Mouse (Mus musculus): ENCODE data around the gene Dapp1. TPM values are rescaled to one million over a fixed set of nuclear protein-coding genes. Genes with fewer than 3 reads are reported as not detected.
"Not testable (repeated sequence)": the region's sequence is repeated elsewhere in the genome, so short reads cannot be mapped to it uniquely, and the experiment has no call there.

Gene Dapp1
- polyA plus RNA-seq, 1 experiment from 2014 or later = 1.2 TPM

- no peak overlapping the region for H3K27ac ChIP-seq (replicated peaks; ENCODE audit: low read depth, low read length)
- no peak for ATAC-seq (ENCODE audit: low FRiP score, low TSS enrichment)
- H3K36me3 ChIP-seq (ENCODE audit: control insufficient read depth, insufficient read depth, low read length) = peaks cover 24% of the 10 kb centered on the region
- WGBS = 77% methylated on average over 7 of the region's 7 CpGs
- H3K27me3 ChIP-seq (ENCODE audit: control insufficient read depth, insufficient read depth, low read length) = no peaks in the 10 kb centered on the region
- H3K9ac ChIP-seq (replicated peaks; ENCODE audit: low read length) = no peak overlapping the region
- H3K4me3 ChIP-seq (replicated peaks; ENCODE audit: low read depth, low read length) = no peak overlapping the region
- no peak for DNase-seq
- no peak overlapping the region for H3K4me2 ChIP-seq (ENCODE audit: low read length)
- H3K9me3 ChIP-seq (ENCODE audit: control insufficient read depth, low read length) = no peaks in the 10 kb centered on the region
- no peaks in the 10 kb centered on the region for H3K4me1 ChIP-seq (ENCODE audit: control insufficient read depth, insufficient read depth, low read length)
Observed at GRCm38 (mm10) chr3:137932748-137933147, 48.6 kb downstream of the Dapp1 start.

DNA sequence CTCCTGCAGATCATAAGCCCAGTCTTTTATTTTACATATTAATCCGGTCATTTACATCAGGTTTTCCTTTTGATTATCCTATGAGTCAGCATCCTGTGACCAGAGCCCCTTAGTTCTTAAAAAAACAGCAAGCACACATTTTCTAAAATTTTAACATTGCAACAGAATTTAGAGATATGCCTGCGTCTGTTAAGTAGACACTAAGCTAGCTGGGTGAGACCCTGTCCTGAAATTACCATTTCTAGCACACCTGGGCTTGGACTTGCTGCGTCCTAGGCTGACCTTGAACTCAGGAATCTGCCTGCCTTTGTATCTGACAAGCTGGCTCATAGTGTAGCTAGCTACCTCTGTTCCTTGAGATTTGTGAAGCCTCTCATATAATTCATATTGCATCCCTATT lies 51.4 kb downstream of the Dapp1 start:
- no peaks in the 10 kb centered on the region for H3K4me1 ChIP-seq (ENCODE audit: control insufficient read depth, insufficient read depth, low read length)
- 94% methylated on average over 3 of the region's 3 CpGs for WGBS

GRCm38 (mm10) chr3:137927010-137927409 lies 54.3 kb downstream of the Dapp1 start:
- DNase-seq (no peak), ATAC-seq (ENCODE audit: low FRiP score, low TSS enrichment) (no peak)
- no peak overlapping the region for H3K4me3 ChIP-seq (replicated peaks; ENCODE audit: low read depth, low read length)
- no peak overlapping the region for H3K9ac ChIP-seq (replicated peaks; ENCODE audit: low read length)
- no peaks in the 10 kb centered on the region for H3K27me3 ChIP-seq (ENCODE audit: control insufficient read depth, insufficient read depth, low read length)
- H3K27ac ChIP-seq (replicated peaks; ENCODE audit: low read depth, low read length) = no peak overlapping the region
- H3K36me3 ChIP-seq (ENCODE audit: control insufficient read depth, insufficient read depth, low read length) = peaks cover 53% of the 10 kb centered on the region
- no peaks in the 10 kb centered on the region for H3K9me3 ChIP-seq (ENCODE audit: control insufficient read depth, low read length)
- H3K4me2 ChIP-seq (ENCODE audit: low read length) = no peak overlapping the region
- 94% methylated on average over 4 of the region's 4 CpGs for WGBS
- no peaks in the 10 kb centered on the region for H3K4me1 ChIP-seq (ENCODE audit: control insufficient read depth, insufficient read depth, low read length)

More for the DNA sequence above, 51.4 kb downstream of the Dapp1 start:
- Histone ChIP-seq H3K4me3 (replicated peaks; ENCODE audit: low read depth, low read length) (no peak overlapping the region), H3K27ac (replicated peaks; ENCODE audit: low read depth, low read length) (no peak overlapping the region), H3K27me3 (ENCODE audit: control insufficient read depth, insufficient read depth, low read length) (no peaks in the 10 kb centered on the region), H3K36me3 (ENCODE audit: control insufficient read depth, insufficient read depth, low read length) (peaks cover 42% of the 10 kb centered on the region), H3K9ac (replicated peaks; ENCODE audit: low read length) (no peak overlapping the region), H3K4me2 (ENCODE audit: low read length) (no peak overlapping the region), H3K9me3 (ENCODE audit: control insufficient read depth, low read length) (no peaks in the 10 kb centered on the region)
- ATAC-seq (ENCODE audit: low FRiP score, low TSS enrichment) (no peak), DNase-seq (no peak)

DNA sequence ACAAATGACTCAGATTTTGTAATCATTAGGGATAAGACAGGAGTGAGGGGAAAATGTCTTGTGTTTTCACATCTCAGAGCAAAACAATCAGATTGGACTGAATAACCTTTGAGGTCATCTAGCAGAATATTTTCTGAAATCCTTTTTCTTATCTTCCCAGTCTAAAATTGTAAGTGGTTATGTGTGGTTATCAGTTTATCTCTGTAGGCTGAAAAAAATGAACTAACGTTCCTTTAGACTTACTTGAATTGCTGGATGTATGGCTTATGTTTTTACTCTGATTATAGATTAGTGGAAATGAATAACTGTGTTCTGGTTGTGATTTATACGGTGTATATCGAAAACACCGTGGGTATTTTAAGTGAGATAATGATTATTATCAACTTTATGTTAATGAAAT lies 60.8 kb downstream of the Dapp1 start:
- Histone ChIP-seq H3K27me3 (ENCODE audit: control insufficient read depth, insufficient read depth, low read length) (no peaks in the 10 kb centered on the region), H3K9me3 (ENCODE audit: control insufficient read depth, low read length) (no peaks in the 10 kb centered on the region), H3K36me3 (ENCODE audit: control insufficient read depth, insufficient read depth, low read length) (peaks cover 22% of the 10 kb centered on the region), H3K27ac (replicated peaks; ENCODE audit: low read depth, low read length) (no peak overlapping the region), H3K4me1 (ENCODE audit: control insufficient read depth, insufficient read depth, low read length) (peaks cover 16% of the 10 kb centered on the region), H3K4me3 (replicated peaks; ENCODE audit: low read depth, low read length) (no peak overlapping the region), H3K4me2 (ENCODE audit: low read length) (no peak overlapping the region), H3K9ac (replicated peaks; ENCODE audit: low read length) (no peak overlapping the region)
- WGBS = 97% methylated on average over 4 of the region's 4 CpGs
- ATAC-seq (ENCODE audit: low FRiP score, low TSS enrichment) = no peak
- no peak for DNase-seq

DNA sequence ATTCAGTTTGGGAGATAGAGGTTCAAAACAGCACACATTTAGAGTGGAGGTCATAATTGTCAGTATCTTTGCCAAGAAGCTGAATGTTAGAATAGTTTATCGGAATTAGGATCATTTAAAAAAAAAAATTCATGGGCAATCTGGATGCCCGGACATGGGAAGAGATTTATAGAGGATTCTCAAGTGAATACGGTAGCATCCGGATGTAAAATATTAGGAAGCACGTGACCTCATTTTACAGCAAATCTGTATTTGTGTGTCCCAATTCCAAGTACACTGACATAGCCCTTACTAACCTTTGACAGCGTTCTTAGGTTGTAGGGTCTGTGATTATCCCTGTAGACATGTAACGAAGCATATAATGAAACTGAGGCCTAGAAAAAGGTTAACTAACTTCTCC lies 61.9 kb downstream of the Dapp1 start:
- H3K9ac ChIP-seq (replicated peaks; ENCODE audit: low read length) = peak overlapping the region; percentile 69; the same call in 1 of the 2 replicates
- H3K4me1 ChIP-seq (ENCODE audit: control insufficient read depth, insufficient read depth, low read length) = peaks cover 16% of the 10 kb centered on the region
- no peaks in the 10 kb centered on the region for H3K27me3 ChIP-seq (ENCODE audit: control insufficient read depth, insufficient read depth, low read length)
- DNase-seq (no peak), ATAC-seq (ENCODE audit: low FRiP score, low TSS enrichment) (no peak)
- H3K27ac ChIP-seq (replicated peaks; ENCODE audit: low read depth, low read length) = no peak overlapping the region
- H3K36me3 ChIP-seq (ENCODE audit: control insufficient read depth, insufficient read depth, low read length) = peaks cover 21% of the 10 kb centered on the region
- H3K9me3 ChIP-seq (ENCODE audit: control insufficient read depth, low read length) = no peaks in the 10 kb centered on the region
- WGBS = 94% methylated on average over 7 of the region's 7 CpGs
- H3K4me2 ChIP-seq (ENCODE audit: low read length) = peak overlapping the region; percentile 70
- H3K4me3 ChIP-seq (replicated peaks; ENCODE audit: low read depth, low read length) = peak overlapping the region; percentile 73

DNA sequence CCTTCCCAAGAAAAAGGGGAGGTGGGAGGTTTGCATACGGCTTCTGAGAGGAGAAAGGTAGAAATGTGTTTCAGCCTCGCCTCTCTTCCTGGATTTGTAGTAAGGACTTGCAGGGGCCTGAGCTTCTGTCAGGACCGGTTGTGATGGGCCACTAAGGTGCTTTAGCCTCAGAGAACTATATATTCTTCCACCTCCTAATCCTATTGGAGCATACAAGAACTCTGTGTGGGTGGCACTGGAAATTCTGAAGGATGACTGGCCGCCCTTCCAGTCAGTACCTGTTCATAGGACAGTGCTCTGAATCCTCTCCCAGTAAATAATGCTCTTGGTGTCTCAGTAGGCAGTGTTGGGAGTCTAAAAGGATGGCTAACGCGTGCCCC lies 62.4 kb downstream of the Dapp1 start:
- Histone ChIP-seq H3K9ac (replicated peaks; ENCODE audit: low read length) (peak overlapping the region; percentile 69), H3K4me1 (ENCODE audit: control insufficient read depth, insufficient read depth, low read length) (peaks cover 16% of the 10 kb centered on the region), H3K4me2 (ENCODE audit: low read length) (peak overlapping the region; percentile 70), H3K27ac (replicated peaks; ENCODE audit: low read depth, low read length) (peak overlapping the region; percentile 72), H3K36me3 (ENCODE audit: control insufficient read depth, insufficient read depth, low read length) (peaks cover 17% of the 10 kb centered on the region), H3K4me3 (replicated peaks; ENCODE audit: low read depth, low read length) (peak overlapping the region; percentile 73), H3K27me3 (ENCODE audit: control insufficient read depth, insufficient read depth, low read length) (no peaks in the 10 kb centered on the region), H3K9me3 (ENCODE audit: control insufficient read depth, low read length) (no peaks in the 10 kb centered on the region)
- ATAC-seq (ENCODE audit: low FRiP score, low TSS enrichment) (no peak), DNase-seq (no peak)
- 16% methylated on average over 6 of the region's 6 CpGs for WGBS

DNA sequence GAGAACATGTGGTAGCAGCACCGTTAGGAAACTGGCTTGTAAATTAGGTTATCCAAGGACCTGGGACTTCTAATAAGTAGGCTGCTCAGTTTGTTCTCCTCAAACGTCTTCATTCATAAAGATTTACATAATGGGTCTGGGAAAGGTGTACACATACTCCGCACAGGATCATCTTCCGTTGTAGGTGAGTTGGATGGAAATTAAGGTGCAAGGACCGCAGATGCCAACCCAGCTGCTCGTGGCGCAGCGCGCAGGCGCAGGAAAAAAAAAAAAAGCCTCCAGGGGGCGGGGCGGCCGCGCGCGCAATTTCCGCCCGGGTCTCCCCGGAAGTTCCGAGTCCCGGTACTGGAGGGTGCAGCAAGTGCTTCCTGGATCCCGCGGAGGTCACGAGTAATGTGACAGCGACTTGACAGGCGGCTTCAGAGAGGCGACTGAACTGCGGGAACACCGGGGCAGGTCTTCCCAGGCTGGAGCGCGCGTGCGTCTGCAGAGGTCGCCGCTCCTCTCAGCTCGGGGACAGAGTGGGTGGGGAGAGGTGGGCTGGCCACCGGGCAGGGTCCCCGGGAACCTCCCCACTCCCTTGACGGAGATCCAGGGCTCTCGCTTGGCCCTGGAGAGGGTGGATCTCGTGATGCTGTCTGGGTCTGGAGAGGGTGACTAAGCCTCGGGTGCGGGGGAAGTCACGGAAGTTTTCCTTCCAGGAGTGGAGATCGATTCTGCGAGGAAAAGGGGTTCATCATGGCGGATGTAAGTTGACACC lies 63.0 kb downstream of the Dapp1 start, which contains the start of gene Lamtor3:
Gene Lamtor3 (plus strand): TSS at position 335 of the 760 bp plus-strand sequence.
- peaks cover 16% of the 10 kb centered on the region for H3K4me1 ChIP-seq (ENCODE audit: control insufficient read depth, insufficient read depth, low read length)
- no peaks in the 10 kb centered on the region for H3K27me3 ChIP-seq (ENCODE audit: control insufficient read depth, insufficient read depth, low read length)
- peak within 1 kb of the TSS; percentile 73 for H3K4me3 ChIP-seq (replicated peaks; ENCODE audit: low read depth, low read length)
- ATAC-seq (ENCODE audit: low FRiP score, low TSS enrichment) = peak; percentile 91
- peak; percentile 94 for DNase-seq
- peaks cover 14% of the 10 kb centered on the region for H3K36me3 ChIP-seq (ENCODE audit: control insufficient read depth, insufficient read depth, low read length)
- WGBS = under 1% methylated on average over 47 of the region's 47 CpGs
- H3K9me3 ChIP-seq (ENCODE audit: control insufficient read depth, low read length) = no peaks in the 10 kb centered on the region
- peak within 1 kb of the TSS; percentile 70 for H3K4me2 ChIP-seq (ENCODE audit: low read length)
- H3K9ac ChIP-seq (replicated peaks; ENCODE audit: low read length) = peak within 1 kb of the TSS; percentile 69
- peak within 1 kb of the TSS; percentile 89 for H3K27ac ChIP-seq (replicated peaks; ENCODE audit: low read depth, low read length)

GRCm38 (mm10) chr3:137917694-137918171 lies 63.6 kb downstream of the Dapp1 start:
- DNase-seq (peak; percentile 61), ATAC-seq (ENCODE audit: low FRiP score, low TSS enrichment) (peak; percentile 57; the same call in 1 of the 2 replicates)

GRCm38 (mm10) chr3:137914567-137914966 lies 66.8 kb downstream of the Dapp1 start:
- not testable (repeated sequence) for H3K9me3 ChIP-seq (ENCODE audit: control insufficient read depth, low read length); H3K36me3 ChIP-seq (ENCODE audit: control insufficient read depth, insufficient read depth, low read length); H3K27me3 ChIP-seq (ENCODE audit: control insufficient read depth, insufficient read depth, low read length); DNase-seq; H3K4me3 ChIP-seq (replicated peaks; ENCODE audit: low read depth, low read length); H3K9ac ChIP-seq (replicated peaks; ENCODE audit: low read length); H3K4me2 ChIP-seq (ENCODE audit: low read length); ATAC-seq (ENCODE audit: low FRiP score, low TSS enrichment); H3K27ac ChIP-seq (replicated peaks; ENCODE audit: low read depth, low read length)
- WGBS = no CpG with 5 or more reads among the region's 1 CpGs
- H3K4me1 ChIP-seq (ENCODE audit: control insufficient read depth, insufficient read depth, low read length) = peaks cover 15% of the 10 kb centered on the region

More at GRCm38 (mm10) chr3:137917694-137918171, 63.6 kb downstream of the Dapp1 start:
- H3K4me2 ChIP-seq (ENCODE audit: low read length) = peak overlapping the region; percentile 70
- peaks cover 16% of the 10 kb centered on the region for H3K4me1 ChIP-seq (ENCODE audit: control insufficient read depth, insufficient read depth, low read length)
- no peaks in the 10 kb centered on the region for H3K27me3 ChIP-seq (ENCODE audit: control insufficient read depth, insufficient read depth, low read length)
- H3K9me3 ChIP-seq (ENCODE audit: control insufficient read depth, low read length) = no peaks in the 10 kb centered on the region
- H3K4me3 ChIP-seq (replicated peaks; ENCODE audit: low read depth, low read length) = peak overlapping the region; percentile 73
- H3K9ac ChIP-seq (replicated peaks; ENCODE audit: low read length) = peak overlapping the region; percentile 54; the same call in 1 of the 2 replicates
- peaks cover 14% of the 10 kb centered on the region for H3K36me3 ChIP-seq (ENCODE audit: control insufficient read depth, insufficient read depth, low read length)
- WGBS = 3% methylated on average over 12 of the region's 12 CpGs
- peak overlapping the region; percentile 89 for H3K27ac ChIP-seq (replicated peaks; ENCODE audit: low read depth, low read length)

Measured in midbrain, embryonic 14.5 days (tissue).